Mouse (Mus musculus): Measurements from ENCODE around the gene Casz1. TPM values are rescaled to one million over a fixed set of nuclear protein-coding genes. Genes with fewer than 3 reads are reported as not detected.
A peak's percentile ranks its signal among the peaks of the same experiment; 100 is the strongest.

Gene Casz1
- polyA plus RNA-seq, 1 experiment from 2014 or later: 5.6 TPM

DNA sequence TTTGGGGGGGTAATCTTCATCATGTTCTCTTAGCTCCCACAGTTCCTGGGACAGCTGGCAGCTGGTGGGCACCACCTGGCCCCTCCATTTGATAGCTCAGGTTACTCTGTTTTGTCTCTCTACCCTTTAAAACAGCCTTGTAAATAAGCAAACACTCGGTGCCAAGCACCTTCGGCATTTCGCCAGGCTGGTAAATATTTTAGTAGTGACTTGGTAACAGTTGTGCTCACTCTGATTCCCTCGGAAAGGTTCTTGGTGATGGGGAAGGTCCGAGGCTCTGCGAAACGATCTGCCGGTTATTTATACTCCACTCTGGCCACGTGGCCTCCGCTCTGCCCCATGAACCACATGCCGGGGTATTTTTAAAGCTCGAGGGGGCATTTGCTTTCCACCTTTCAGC, 68.6 kb downstream of the Casz1 start:
- no peak for ATAC-seq
- Histone ChIP-seq H3K4me1 (replicated peaks; ENCODE audit: control insufficient read depth, insufficient read depth, low read length) (no peaks in the 10 kb centered on the region), H3K36me3 (ENCODE audit: control insufficient read depth, insufficient read depth) (no peaks in the 10 kb centered on the region), H3K27me3 (replicated peaks; ENCODE audit: control insufficient read depth, insufficient read depth, low read length) (no peaks in the 10 kb centered on the region), H3K9me3 (ENCODE audit: control insufficient read depth) (no peaks in the 10 kb centered on the region), H3K4me2 (replicated peaks; ENCODE audit: low read depth) (no peak overlapping the region), H3K27ac (ENCODE audit: low read depth, low read length) (no peak overlapping the region), H3K9ac (ENCODE audit: low read depth, low read length) (no peak overlapping the region), H3K4me3 (ENCODE audit: low read depth, low read length) (no peak overlapping the region)
- no peak for TF ChIP-seq CTCF (IDR thresholded peaks at IDR 0.05; ENCODE audit: low read depth)
- 55% methylated on average over 12 of the region's 12 CpGs for WGBS

DNA sequence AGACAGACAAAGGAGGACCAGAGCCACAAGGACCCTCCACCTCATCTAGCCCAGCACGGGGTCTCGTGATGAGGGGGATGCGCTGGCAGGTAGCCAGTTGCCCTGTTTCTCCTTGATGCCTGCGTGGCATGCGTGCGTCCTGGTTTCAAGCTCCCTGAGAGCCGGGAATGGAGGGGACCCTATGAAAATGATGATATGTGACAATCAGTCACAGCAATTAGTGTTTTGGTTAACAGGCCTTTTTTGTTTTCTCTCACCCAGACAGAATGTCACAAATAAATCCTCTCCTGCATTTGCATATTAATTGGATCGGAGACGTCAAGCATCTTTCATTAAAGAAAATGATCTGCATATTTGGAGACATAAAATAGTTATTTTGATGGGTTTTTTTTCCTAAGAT, 71.9 kb downstream of the Casz1 start:
- H3K9ac ChIP-seq (ENCODE audit: low read depth, low read length): no peak overlapping the region
- no peak overlapping the region for H3K27ac ChIP-seq (ENCODE audit: low read depth, low read length)
- no peak overlapping the region for H3K4me2 ChIP-seq (replicated peaks; ENCODE audit: low read depth)
- 89% methylated on average over 9 of the region's 9 CpGs for WGBS
- H3K36me3 ChIP-seq (ENCODE audit: control insufficient read depth, insufficient read depth): no peaks in the 10 kb centered on the region
- no peak for ATAC-seq
- H3K4me3 ChIP-seq (ENCODE audit: low read depth, low read length): no peak overlapping the region
- H3K9me3 ChIP-seq (ENCODE audit: control insufficient read depth): no peaks in the 10 kb centered on the region
- TF ChIP-seq CTCF (IDR thresholded peaks at IDR 0.05; ENCODE audit: low read depth): no peak
- H3K4me1 ChIP-seq (replicated peaks; ENCODE audit: control insufficient read depth, insufficient read depth, low read length): no peaks in the 10 kb centered on the region
- H3K27me3 ChIP-seq (replicated peaks; ENCODE audit: control insufficient read depth, insufficient read depth, low read length): no peaks in the 10 kb centered on the region

DNA sequence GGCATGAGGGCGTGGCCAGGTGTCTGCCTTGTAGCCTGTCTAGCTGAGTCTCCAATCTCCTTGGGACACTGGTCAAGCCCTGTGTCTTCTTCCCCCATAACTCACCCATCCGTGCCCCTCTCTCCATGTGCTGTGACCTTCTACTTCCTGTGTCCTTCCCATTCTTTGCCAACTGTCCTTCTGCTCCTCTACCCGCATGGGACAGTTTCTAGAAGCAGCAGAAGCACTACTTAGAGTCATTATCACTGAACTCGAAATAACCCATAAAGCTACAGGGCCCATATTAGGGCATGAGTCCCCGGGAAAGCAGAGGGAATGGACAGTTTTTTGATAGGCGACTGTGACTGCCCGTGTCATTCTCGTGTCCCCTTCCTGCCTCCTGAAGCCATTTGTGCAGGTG, 72.6 kb downstream of the Casz1 start:
- 66% methylated on average over 8 of the region's 8 CpGs for WGBS
- TF ChIP-seq CTCF (IDR thresholded peaks at IDR 0.05; ENCODE audit: low read depth): no peak
- no peak overlapping the region for H3K4me3 ChIP-seq (ENCODE audit: low read depth, low read length)

DNA sequence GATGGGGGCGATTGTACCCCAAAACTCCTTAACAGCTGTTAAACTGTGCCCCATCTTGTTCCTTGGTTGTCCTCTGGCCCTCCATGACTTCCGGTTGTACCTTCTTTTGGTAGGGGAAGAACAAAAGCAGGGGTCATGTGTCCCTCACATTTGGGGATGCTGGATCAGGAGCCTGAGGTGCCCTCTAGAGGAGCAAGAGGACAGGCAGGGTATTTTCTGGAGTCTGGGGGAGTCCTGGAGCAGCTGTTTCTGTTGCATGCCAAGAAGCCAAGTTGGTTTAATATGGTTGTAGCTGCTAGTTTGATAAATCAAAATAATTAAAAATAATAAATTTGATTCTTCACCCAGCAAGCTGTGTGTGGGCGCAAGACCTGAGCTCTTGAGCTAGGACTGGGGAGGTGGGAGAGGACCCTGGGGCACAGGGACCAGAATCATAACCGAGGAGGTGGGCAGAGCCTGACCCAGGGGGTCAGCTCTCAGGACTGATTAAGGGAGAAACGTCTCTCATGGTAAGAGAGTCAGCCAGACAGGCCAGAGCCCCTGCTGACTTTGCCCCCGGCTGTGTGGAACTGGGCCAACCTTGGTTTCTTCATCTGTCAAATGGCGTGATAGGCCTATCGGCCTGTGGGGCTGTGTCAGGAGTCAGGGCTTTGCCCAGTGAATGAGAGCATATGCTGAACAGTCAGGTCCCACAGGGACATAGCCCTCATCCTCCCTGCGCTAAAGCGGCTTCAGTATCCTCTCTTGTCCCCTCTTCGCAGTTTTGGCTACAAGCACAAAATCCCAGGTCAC, 74.2 kb downstream of the Casz1 start:
- Histone ChIP-seq H3K4me1 (replicated peaks; ENCODE audit: control insufficient read depth, insufficient read depth, low read length) (no peaks in the 10 kb centered on the region), H3K27ac (ENCODE audit: low read depth, low read length) (no peak overlapping the region), H3K9ac (ENCODE audit: low read depth, low read length) (no peak overlapping the region), H3K27me3 (replicated peaks; ENCODE audit: control insufficient read depth, insufficient read depth, low read length) (no peaks in the 10 kb centered on the region), H3K36me3 (ENCODE audit: control insufficient read depth, insufficient read depth) (no peaks in the 10 kb centered on the region), H3K9me3 (ENCODE audit: control insufficient read depth) (no peaks in the 10 kb centered on the region), H3K4me3 (ENCODE audit: low read depth, low read length) (no peak overlapping the region), H3K4me2 (replicated peaks; ENCODE audit: low read depth) (no peak overlapping the region)
- 69% methylated on average over 11 of the region's 11 CpGs for WGBS
- no peak for ATAC-seq
- peak; percentile 29; the same call in 1 of the 2 replicates for TF ChIP-seq CTCF (IDR thresholded peaks at IDR 0.05; ENCODE audit: low read depth)

More for the DNA sequence above, 72.6 kb downstream of the Casz1 start:
- no peaks in the 10 kb centered on the region for H3K4me1 ChIP-seq (replicated peaks; ENCODE audit: control insufficient read depth, insufficient read depth, low read length)
- H3K36me3 ChIP-seq (ENCODE audit: control insufficient read depth, insufficient read depth): no peaks in the 10 kb centered on the region
- H3K9me3 ChIP-seq (ENCODE audit: control insufficient read depth): no peaks in the 10 kb centered on the region
- H3K27ac ChIP-seq (ENCODE audit: low read depth, low read length): no peak overlapping the region
- H3K9ac ChIP-seq (ENCODE audit: low read depth, low read length): no peak overlapping the region
- ATAC-seq: no peak
- no peak overlapping the region for H3K4me2 ChIP-seq (replicated peaks; ENCODE audit: low read depth)
- H3K27me3 ChIP-seq (replicated peaks; ENCODE audit: control insufficient read depth, insufficient read depth, low read length): no peaks in the 10 kb centered on the region

DNA sequence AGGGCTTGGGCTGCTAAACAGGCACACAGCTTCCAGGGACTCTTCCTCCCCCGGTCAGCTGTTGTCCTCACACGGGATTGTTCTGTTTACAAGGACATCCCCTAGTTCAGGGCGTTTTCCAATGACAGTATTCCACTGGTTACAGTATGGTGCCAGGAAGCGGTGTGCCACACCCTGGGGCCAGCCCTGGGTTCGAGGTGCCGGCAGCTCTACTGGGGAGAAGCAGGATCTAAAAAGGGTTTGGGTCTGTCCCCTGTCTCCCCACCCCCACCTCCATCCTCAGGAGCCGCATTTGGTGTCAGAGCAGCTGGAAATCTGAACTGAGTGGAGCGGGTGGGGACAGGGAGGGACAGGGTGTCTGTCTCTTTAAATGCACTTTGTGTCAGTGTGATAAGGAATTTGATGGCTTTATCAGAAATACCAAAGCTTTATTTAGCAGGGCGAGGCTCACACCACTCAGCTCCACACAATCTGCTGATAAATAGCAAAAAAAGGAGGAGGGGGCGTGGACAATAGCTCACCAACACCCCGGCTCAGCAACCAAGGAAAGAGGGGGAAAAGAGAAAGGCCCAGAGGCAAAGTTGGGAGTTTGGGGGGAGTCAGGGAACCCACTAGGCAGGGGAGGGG, 74.9 kb downstream of the Casz1 start:
- Histone ChIP-seq H3K9me3 (ENCODE audit: control insufficient read depth) (no peaks in the 10 kb centered on the region), H3K9ac (ENCODE audit: low read depth, low read length) (no peak overlapping the region), H3K27ac (ENCODE audit: low read depth, low read length) (no peak overlapping the region), H3K4me2 (replicated peaks; ENCODE audit: low read depth) (no peak overlapping the region), H3K4me3 (ENCODE audit: low read depth, low read length) (no peak overlapping the region), H3K36me3 (ENCODE audit: control insufficient read depth, insufficient read depth) (no peaks in the 10 kb centered on the region), H3K27me3 (replicated peaks; ENCODE audit: control insufficient read depth, insufficient read depth, low read length) (no peaks in the 10 kb centered on the region), H3K4me1 (replicated peaks; ENCODE audit: control insufficient read depth, insufficient read depth, low read length) (no peaks in the 10 kb centered on the region)
- WGBS: 37% methylated on average over 11 of the region's 11 CpGs
- ATAC-seq: no peak
- TF ChIP-seq CTCF (IDR thresholded peaks at IDR 0.05; ENCODE audit: low read depth): no peak

DNA sequence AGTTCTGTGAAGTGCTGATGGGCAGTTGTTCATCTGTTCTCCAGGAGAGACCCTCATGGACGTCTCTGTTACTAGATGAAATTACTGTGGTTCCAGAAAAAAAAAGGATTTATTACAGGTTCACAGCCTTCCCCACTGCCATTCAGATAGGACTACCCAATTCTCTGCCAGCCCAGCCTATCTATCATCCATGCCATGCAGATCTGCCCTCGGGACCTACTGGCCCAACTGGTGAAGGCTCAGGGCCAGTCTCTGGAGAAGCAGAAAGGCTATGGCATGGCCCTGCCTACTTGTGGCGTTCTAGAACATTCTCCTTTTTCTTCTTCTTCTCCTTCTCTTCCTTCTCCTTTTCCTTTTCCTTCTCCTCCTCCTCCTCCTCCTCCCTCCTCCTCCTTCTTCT, 75.4 kb downstream of the Casz1 start:
- H3K4me3 ChIP-seq (ENCODE audit: low read depth, low read length): no peak overlapping the region
- WGBS: 81% methylated on average over 3 of the region's 3 CpGs

More for the DNA sequence above, 75.4 kb downstream of the Casz1 start:
- no peak for TF ChIP-seq CTCF (IDR thresholded peaks at IDR 0.05; ENCODE audit: low read depth)
- Histone ChIP-seq H3K27me3 (replicated peaks; ENCODE audit: control insufficient read depth, insufficient read depth, low read length) (no peaks in the 10 kb centered on the region), H3K36me3 (ENCODE audit: control insufficient read depth, insufficient read depth) (no peaks in the 10 kb centered on the region), H3K9me3 (ENCODE audit: control insufficient read depth) (no peaks in the 10 kb centered on the region), H3K27ac (ENCODE audit: low read depth, low read length) (no peak overlapping the region), H3K4me1 (replicated peaks; ENCODE audit: control insufficient read depth, insufficient read depth, low read length) (no peaks in the 10 kb centered on the region), H3K9ac (ENCODE audit: low read depth, low read length) (no peak overlapping the region), H3K4me2 (replicated peaks; ENCODE audit: low read depth) (no peak overlapping the region)
- ATAC-seq: no peak

Measured in intestine, postnatal 0 days (tissue).